Mouse (Mus musculus): ENCODE data around the gene Phb.

The Phb gene

GRCm38 (mm10) chr11:95666529-95667149 lies at the start of gene Phb:
TSS of gene Phb (plus strand) at chr11:95666957.
- in situ Hi-C loops (cut with MboI; ENCODE audit: low pct_unique_long_range_greater_than_20kb in 1 of 2, low sequenced_read_pairs in 2 of 2, unreplicated experiment in 1 of 2) = no loop called here

GRCm38 (mm10) chr11:95617785-95618465 lies 48.8 kb upstream of the Phb start:
- in situ Hi-C loops (cut with MboI; ENCODE audit: low pct_unique_long_range_greater_than_20kb in 1 of 2, low sequenced_read_pairs in 2 of 2, unreplicated experiment in 1 of 2) = no loop called here

- in situ Hi-C loops (cut with MboI; ENCODE audit: low pct_unique_long_range_greater_than_20kb in 1 of 2, low sequenced_read_pairs in 2 of 2, unreplicated experiment in 1 of 2) = no loop called here
Measured at GRCm38 (mm10) chr11:95619081-95619480, 47.7 kb upstream of the Phb start.

GRCm38 (mm10) chr11:95619886-95620444 lies 46.8 kb upstream of the Phb start:
- in situ Hi-C loops (cut with MboI; ENCODE audit: low pct_unique_long_range_greater_than_20kb in 1 of 2, low sequenced_read_pairs in 2 of 2, unreplicated experiment in 1 of 2) = no loop called here

GRCm38 (mm10) chr11:95621010-95621409 lies 45.7 kb upstream of the Phb start:
- in situ Hi-C loops (cut with MboI; ENCODE audit: low pct_unique_long_range_greater_than_20kb in 1 of 2, low sequenced_read_pairs in 2 of 2, unreplicated experiment in 1 of 2) = no loop called here

GRCm38 (mm10) chr11:95621541-95622130 lies 45.1 kb upstream of the Phb start:
- in situ Hi-C loops (cut with MboI; ENCODE audit: low pct_unique_long_range_greater_than_20kb in 1 of 2, low sequenced_read_pairs in 2 of 2, unreplicated experiment in 1 of 2) = no loop called here

GRCm38 (mm10) chr11:95622426-95622825 lies 44.3 kb upstream of the Phb start:
- in situ Hi-C loops (cut with MboI; ENCODE audit: low pct_unique_long_range_greater_than_20kb in 1 of 2, low sequenced_read_pairs in 2 of 2, unreplicated experiment in 1 of 2) = no loop called here

GRCm38 (mm10) chr11:95630558-95630957 lies 36.2 kb upstream of the Phb start:
- in situ Hi-C loops (cut with MboI; ENCODE audit: low pct_unique_long_range_greater_than_20kb in 1 of 2, low sequenced_read_pairs in 2 of 2, unreplicated experiment in 1 of 2) = no loop called here

- in situ Hi-C loops (cut with MboI; ENCODE audit: low pct_unique_long_range_greater_than_20kb in 1 of 2, low sequenced_read_pairs in 2 of 2, unreplicated experiment in 1 of 2) = no loop called here
Measured at GRCm38 (mm10) chr11:95631301-95631700, 35.5 kb upstream of the Phb start.

GRCm38 (mm10) chr11:95632474-95632873 lies 34.3 kb upstream of the Phb start:
- in situ Hi-C loops (cut with MboI; ENCODE audit: low pct_unique_long_range_greater_than_20kb in 1 of 2, low sequenced_read_pairs in 2 of 2, unreplicated experiment in 1 of 2) = no loop called here

- in situ Hi-C loops (cut with MboI; ENCODE audit: low pct_unique_long_range_greater_than_20kb in 1 of 2, low sequenced_read_pairs in 2 of 2, unreplicated experiment in 1 of 2) = no loop called here
Measured at GRCm38 (mm10) chr11:95633512-95634000, 33.2 kb upstream of the Phb start.

- in situ Hi-C loops (cut with MboI; ENCODE audit: low pct_unique_long_range_greater_than_20kb in 1 of 2, low sequenced_read_pairs in 2 of 2, unreplicated experiment in 1 of 2) = no loop called here
Measured at GRCm38 (mm10) chr11:95635030-95635429, 31.7 kb upstream of the Phb start.

GRCm38 (mm10) chr11:95640751-95641150 lies 26.0 kb upstream of the Phb start:
- in situ Hi-C loops (cut with MboI; ENCODE audit: low pct_unique_long_range_greater_than_20kb in 1 of 2, low sequenced_read_pairs in 2 of 2, unreplicated experiment in 1 of 2) = no loop called here

- in situ Hi-C loops (cut with MboI; ENCODE audit: low pct_unique_long_range_greater_than_20kb in 1 of 2, low sequenced_read_pairs in 2 of 2, unreplicated experiment in 1 of 2) = no loop called here
Measured at GRCm38 (mm10) chr11:95642534-95643280, 24.1 kb upstream of the Phb start.

GRCm38 (mm10) chr11:95643856-95644255 lies 22.9 kb upstream of the Phb start:
- in situ Hi-C loops (cut with MboI; ENCODE audit: low pct_unique_long_range_greater_than_20kb in 1 of 2, low sequenced_read_pairs in 2 of 2, unreplicated experiment in 1 of 2) = no loop called here

- in situ Hi-C loops (cut with MboI; ENCODE audit: low pct_unique_long_range_greater_than_20kb in 1 of 2, low sequenced_read_pairs in 2 of 2, unreplicated experiment in 1 of 2) = no loop called here
Measured at GRCm38 (mm10) chr11:95644381-95644780, 22.4 kb upstream of the Phb start.

GRCm38 (mm10) chr11:95645397-95646153 lies 21.2 kb upstream of the Phb start:
- in situ Hi-C loops (cut with MboI; ENCODE audit: low pct_unique_long_range_greater_than_20kb in 1 of 2, low sequenced_read_pairs in 2 of 2, unreplicated experiment in 1 of 2) = no loop called here

- in situ Hi-C loops (cut with MboI; ENCODE audit: low pct_unique_long_range_greater_than_20kb in 1 of 2, low sequenced_read_pairs in 2 of 2, unreplicated experiment in 1 of 2) = no loop called here
Measured at GRCm38 (mm10) chr11:95646154-95646490, 20.6 kb upstream of the Phb start.
